Mouse (Mus musculus) neutrophil, adult 59 days (primary cell): ENCODE data around the gene Gdap1l1. TPM values are rescaled to one million over a fixed set of nuclear protein-coding genes. Genes with fewer than 3 reads are reported as not detected.

Experiments
- total RNA-seq, 2 experiments: library from RNA; stranded (reverse); gene quantifications; 1 replicate in 1 of 2; 2 replicates in 1 of 2; pipeline ENCODE4 v1.2.4; 2023

Gdap1l1 gene
- not detected for total RNA-seq

GRCm38 (mm10) chr2:163438246-163438618 lies at the start of gene Gdap1l1:
Gene Gdap1l1 (plus strand): TSS chr2:163438476.

DNA sequence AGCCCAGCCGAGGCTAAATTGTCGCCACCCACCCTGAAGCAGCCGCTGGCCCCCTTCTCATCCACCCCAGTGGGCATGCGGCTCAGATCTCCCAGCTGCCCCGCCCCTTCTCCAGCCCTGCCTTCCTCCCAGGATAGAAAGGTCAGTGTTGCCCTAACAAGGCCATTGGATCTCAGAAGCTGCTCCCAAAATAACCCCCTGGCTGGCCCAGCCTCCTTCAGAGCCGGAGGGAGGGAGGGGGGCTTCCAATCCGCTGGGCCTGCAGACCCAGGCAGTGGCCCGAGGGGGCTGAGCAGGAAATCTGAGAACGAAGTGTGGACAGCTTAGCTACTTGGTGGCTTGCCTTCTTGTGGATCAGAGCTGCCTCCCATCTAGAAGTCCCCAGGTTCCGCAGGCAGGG lies 40.4 kb upstream of the Gdap1l1 start, which contains the start of gene Jph2:
Gene Jph2, minus strand, starts transcription at position 89 of the 400 bp plus-strand sequence.

GRCm38 (mm10) chr2:163424597-163424996 lies 13.7 kb upstream of the Gdap1l1 start, which contains the start of gene Oser1:
Gene Oser1 (minus strand): TSS chr2:163424697.

DNA sequence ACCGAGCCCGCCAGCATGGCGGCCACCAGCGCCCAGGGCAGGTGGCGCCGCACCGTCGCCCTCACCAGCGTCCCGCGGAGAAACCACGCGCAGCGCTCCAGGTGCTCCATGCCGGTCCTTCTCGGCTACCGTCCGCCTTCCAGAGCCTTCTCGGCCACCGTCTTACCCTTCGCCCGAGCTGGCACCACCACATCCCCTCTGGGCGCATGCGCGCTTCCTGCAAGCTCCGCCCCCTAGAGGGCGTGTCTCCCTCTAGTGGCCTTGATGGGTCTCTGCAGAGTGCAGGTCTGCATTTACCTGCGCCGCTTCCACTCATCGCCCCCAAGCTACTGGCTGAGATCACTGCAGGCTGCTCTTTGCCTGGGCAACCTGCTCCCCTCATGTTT lies 34.2 kb downstream of the Gdap1l1 start, which contains the start of gene Fitm2:
Gene Fitm2, minus strand, starts transcription at position 164 of the 386 bp plus-strand sequence.

GRCm38 (mm10) chr2:163492018-163492417 lies 53.7 kb downstream of the Gdap1l1 start, which contains the start of gene R3hdml:
Gene R3hdml (plus strand): TSS chr2:163492318.

Other genes with a start within 250 kb of the Gdap1l1 start
- under 1 TPM in 1 of 2 experiments, not detected in 1; 0.20 TPM for gene Tox2, start 235.4 kb upstream of the Gdap1l1 start, total RNA-seq
- gene Jph2, start 40.5 kb upstream of the Gdap1l1 start, total RNA-seq = not detected
- gene Oser1, start 13.8 kb upstream of the Gdap1l1 start, total RNA-seq = 10 to 100 TPM; 82.7 to 99.8 TPM
- gene Fitm2, start 34.2 kb downstream of the Gdap1l1 start, total RNA-seq = 1 to 10 TPM; 1.3 to 1.4 TPM
- not detected for gene R3hdml, start 53.8 kb downstream of the Gdap1l1 start, total RNA-seq
- gene Hnf4a, start 68.3 kb downstream of the Gdap1l1 start, total RNA-seq = under 1 TPM; 0.07 to 0.09 TPM
- 10 to 100 TPM; 44.0 to 48.8 TPM for gene Ttpal, start 163.8 kb downstream of the Gdap1l1 start, total RNA-seq
- gene Serinc3, start 206.7 kb downstream of the Gdap1l1 start, total RNA-seq = 100 to 1,000 TPM; 418 to 463 TPM
- 10 to 100 TPM; 23.2 to 31.6 TPM for gene Pkig, start 219.9 kb downstream of the Gdap1l1 start, total RNA-seq